ENCODE assay signal across 7 mouse cellular contexts in the genomic region with DNA sequence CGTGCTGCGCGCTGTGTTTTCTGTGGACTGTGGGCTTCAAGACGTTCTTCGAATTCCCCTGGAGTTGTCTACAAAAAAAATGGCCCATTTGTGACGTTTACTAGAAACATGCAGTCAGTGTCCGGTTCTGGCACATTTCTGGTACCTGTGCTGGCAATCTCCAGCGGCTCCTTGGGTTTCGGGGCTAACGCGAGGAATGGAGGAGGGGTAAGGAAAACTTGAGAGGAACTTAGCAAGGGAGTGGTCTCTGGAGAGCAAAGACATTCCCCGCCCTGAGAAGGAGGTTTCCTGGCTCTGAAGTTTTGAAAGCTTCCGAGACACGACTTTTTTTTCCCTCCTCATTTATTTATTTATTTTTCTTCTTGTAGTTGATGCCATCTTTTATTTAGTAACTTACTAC. TPM values are rescaled to one million over a fixed set of nuclear protein-coding genes. Genes with fewer than 3 reads are reported as not detected.
DNase-seq lines count a peak whose midpoint lies in the region; ATAC-seq and TF ChIP-seq lines count a peak whose summit lies in the region.

No protein-coding gene starts in this region.

- H3K27me3 ChIP-seq in spleen, adult 2 months (ENCODE audit: control insufficient read depth, insufficient read depth, low read length) = peaks cover 4% of the 10 kb centered on the region
- no peaks in the 10 kb centered on the region for H3K27me3 ChIP-seq in forebrain, embryonic 14.5 days (replicated peaks; ENCODE audit: control insufficient read depth, insufficient read depth, low read length)
- H3K27me3 ChIP-seq in liver, embryonic 13.5 days = peaks cover 27% of the 10 kb centered on the region
- no peaks in the 10 kb centered on the region for H3K27me3 ChIP-seq in stomach, postnatal 0 days (ENCODE audit: control insufficient read depth, insufficient read depth, low read length)

- no peak for DNase-seq in spleen, adult 2 months (ENCODE audit: low read depth in 1 of 2, low spot score in 2 of 2)
- no peak for DNase-seq in spleen, postnatal 10 days (ENCODE audit: low spot score in 2 of 2)
- peak; percentile 43 for DNase-seq in forebrain, embryonic 14.5 days (ENCODE audit: low spot score)
- DNase-seq in liver, embryonic 13.5 days = no peak
- no peak for DNase-seq in stomach, postnatal 0 days (ENCODE audit: low spot score)
- no peak for DNase-seq in thymus, adult 18-20 months
- no peak for DNase-seq in right cerebral cortex, adult 18-20 months

- H3K27ac ChIP-seq in spleen, adult 2 months (ENCODE audit: insufficient read depth, low read length) = 0 out of 2 replicates have a peak overlapping the region, but pooled peaks have one; percentile 15
- H3K27ac ChIP-seq in forebrain, embryonic 14.5 days (ENCODE audit: low read depth, low read length) = no peak overlapping the region
- no peak overlapping the region for H3K27ac ChIP-seq in liver, embryonic 13.5 days
- H3K27ac ChIP-seq in stomach, postnatal 0 days (replicated peaks) = peak overlapping the region; percentile 89

- WGBS in spleen, adult 2 months = 4% methylated on average over 14 of the region's 14 CpGs
- 0% methylated on average over 14 of the region's 14 CpGs for WGBS in forebrain, embryonic 14.5 days
- WGBS in liver, embryonic 13.5 days (ENCODE audit: insufficient replicate concordance) = 1% methylated on average over 14 of the region's 14 CpGs
- WGBS in stomach, postnatal 0 days = under 1% methylated on average over 14 of the region's 14 CpGs

- H3K4me2 ChIP-seq in forebrain, embryonic 14.5 days (ENCODE audit: low read length) = peak overlapping the region; percentile 93
- peak overlapping the region; percentile 59 for H3K4me2 ChIP-seq in liver, embryonic 13.5 days
- peak overlapping the region; percentile 83 for H3K4me2 ChIP-seq in stomach, postnatal 0 days (replicated peaks; ENCODE audit: low read depth)

- no peaks in the 10 kb centered on the region for H3K36me3 ChIP-seq in spleen, adult 2 months (ENCODE audit: control insufficient read depth, insufficient read depth, low read length)
- no peaks in the 10 kb centered on the region for H3K36me3 ChIP-seq in forebrain, embryonic 14.5 days (ENCODE audit: control insufficient read depth, insufficient read depth, low read length)
- no peaks in the 10 kb centered on the region for H3K36me3 ChIP-seq in liver, embryonic 13.5 days
- H3K36me3 ChIP-seq in stomach, postnatal 0 days (ENCODE audit: control insufficient read depth, insufficient read depth, low read length) = no peaks in the 10 kb centered on the region

- TF ChIP-seq EP300 in stomach, postnatal 0 days (optimal IDR thresholded peaks at IDR 0.05) = no peak

- no peaks in the 10 kb centered on the region for H3K9me3 ChIP-seq in forebrain, embryonic 14.5 days (replicated peaks; ENCODE audit: control insufficient read depth, low read length)
- H3K9me3 ChIP-seq in liver, embryonic 13.5 days (replicated peaks) = no peaks in the 10 kb centered on the region
- no peaks in the 10 kb centered on the region for H3K9me3 ChIP-seq in stomach, postnatal 0 days (ENCODE audit: control insufficient read depth, low read length)

- H3K4me3 ChIP-seq in spleen, adult 2 months (ENCODE audit: extremely low read depth, insufficient read depth, insufficient read length) = peak overlapping the region; percentile 40; the same call in 1 of the 2 replicates
- H3K4me3 ChIP-seq in forebrain, embryonic 14.5 days (ENCODE audit: low read depth, low read length) = peak overlapping the region; percentile 74
- peak overlapping the region; percentile 55 for H3K4me3 ChIP-seq in liver, embryonic 13.5 days (replicated peaks)
- peak overlapping the region; percentile 70 for H3K4me3 ChIP-seq in stomach, postnatal 0 days (ENCODE audit: low read depth, low read length)

- no peaks in the 10 kb centered on the region; the same call in 1 of the 2 replicates for H3K4me1 ChIP-seq in spleen, adult 2 months (ENCODE audit: control insufficient read depth, insufficient read depth, insufficient read length)
- peaks cover 9% of the 10 kb centered on the region; the same call in 1 of the 2 replicates for H3K4me1 ChIP-seq in forebrain, embryonic 14.5 days (ENCODE audit: control insufficient read depth, insufficient read depth, low read length)
- no peaks in the 10 kb centered on the region for H3K4me1 ChIP-seq in liver, embryonic 13.5 days (replicated peaks)
- H3K4me1 ChIP-seq in stomach, postnatal 0 days (replicated peaks; ENCODE audit: control insufficient read depth, insufficient read depth) = no peaks in the 10 kb centered on the region

- no peak for TF ChIP-seq CTCF in spleen, adult 2 months (IDR thresholded peaks at IDR 0.05; ENCODE audit: extremely low read depth, insufficient read depth, insufficient read length, insufficient replicate concordance)
- TF ChIP-seq CTCF in stomach, postnatal 0 days (IDR thresholded peaks at IDR 0.05; ENCODE audit: low read depth) = no peak

- TF ChIP-seq POLR2A in spleen, adult 2 months (IDR thresholded peaks at IDR 0.05; ENCODE audit: low read depth, low read length) = no peak

- H3K9ac ChIP-seq in forebrain, embryonic 14.5 days (ENCODE audit: low read length) = peak overlapping the region; percentile 78
- no peak overlapping the region for H3K9ac ChIP-seq in liver, embryonic 13.5 days
- peak overlapping the region; percentile 75 for H3K9ac ChIP-seq in stomach, postnatal 0 days (ENCODE audit: low read length)

- ATAC-seq in forebrain, embryonic 14.5 days = peak; percentile 22
- ATAC-seq in liver, embryonic 13.5 days (ENCODE audit: low read depth) = no peak
- ATAC-seq in stomach, postnatal 0 days (ENCODE audit: low FRiP score, low TSS enrichment) = no peak

RNA-seq across cellular contexts. Expression of a gene that starts 0.4 kb away (rescaled TPM):
- 1.7 and 1.9 TPM in 2 replicates for polyA plus RNA-seq in spleen, adult 2 months (2012; rRNA removed)
- polyA plus RNA-seq in forebrain, embryonic 14.5 days (2014; fragmentation: Nextera tagmentation; extraction: Ambion mirVana) = 3.5 and 4.7 TPM in 2 replicates
- polyA plus RNA-seq in liver, embryonic 13.5 days (2015; fragmentation: Nextera tagmentation; extraction: Ambion mirVana) = 0.82 and 1.1 TPM in 2 replicates
- 4.1 and 4.6 TPM in 2 replicates for polyA plus RNA-seq in stomach, postnatal 0 days (2015; fragmentation: Nextera tagmentation; extraction: Ambion mirVana)

Comparison
In these comparisons a context has a peak if more than half of its experiments do, and no peak if none do; other contexts are left out.
1. H3K27ac ChIP-seq: peak in spleen, adult 2 months (single experiment) and stomach, postnatal 0 days (single experiment); none in forebrain, embryonic 14.5 days (single experiment) and liver, embryonic 13.5 days (single experiment).
2. Peak in every context shown above with its lines, with median percentiles within 50 percentile points of each other: H3K4me3 ChIP-seq and H3K4me2 ChIP-seq.